Mouse (Mus musculus): Measurements from ENCODE around the gene Ss18l2. TPM values are rescaled to one million over a fixed set of nuclear protein-coding genes. Genes with fewer than 3 reads are reported as not detected.

The Ss18l2 gene
- polyA plus RNA-seq, 1 experiment from 2014 or later = 112 TPM

- Histone ChIP-seq H3K4me2 (ENCODE audit: low read depth, low read length) (no peak overlapping the region), H3K9ac (ENCODE audit: low read length) (no peak overlapping the region), H3K9me3 (replicated peaks; ENCODE audit: control insufficient read depth, low read length) (no peaks in the 10 kb centered on the region), H3K4me3 (replicated peaks; ENCODE audit: low read length) (no peak overlapping the region), H3K4me1 (ENCODE audit: control insufficient read depth, insufficient read depth, low read length) (no peaks in the 10 kb centered on the region), H3K36me3 (ENCODE audit: control insufficient read depth, insufficient read depth, low read length) (no peaks in the 10 kb centered on the region; the same call in 1 of the 2 replicates), H3K27ac (ENCODE audit: low read length) (no peak overlapping the region), H3K27me3 (ENCODE audit: control insufficient read depth, insufficient read depth, low read length) (no peaks in the 10 kb centered on the region)
- 81% methylated on average over 7 of the region's 7 CpGs for WGBS
- ATAC-seq (ENCODE audit: insufficient read depth, low FRiP score) = no peak
These were observed 19.4 kb upstream of the Ss18l2 start for GRCm38 (mm10) chr9:121690734-121691133.

GRCm38 (mm10) chr9:121694736-121695135 is 15.4 kb upstream of the Ss18l2 start:
- H3K4me3 ChIP-seq (replicated peaks; ENCODE audit: low read length) = no peak overlapping the region
- no peak overlapping the region for H3K27ac ChIP-seq (ENCODE audit: low read length)
- H3K4me1 ChIP-seq (ENCODE audit: control insufficient read depth, insufficient read depth, low read length) = no peaks in the 10 kb centered on the region
- 78% methylated on average over 12 of the region's 12 CpGs for WGBS
- H3K9ac ChIP-seq (ENCODE audit: low read length) = no peak overlapping the region
- H3K36me3 ChIP-seq (ENCODE audit: control insufficient read depth, insufficient read depth, low read length) = peaks cover 2% of the 10 kb centered on the region; the same call in 1 of the 2 replicates
- no peaks in the 10 kb centered on the region for H3K27me3 ChIP-seq (ENCODE audit: control insufficient read depth, insufficient read depth, low read length)
- no peak overlapping the region for H3K4me2 ChIP-seq (ENCODE audit: low read depth, low read length)
- no peaks in the 10 kb centered on the region for H3K9me3 ChIP-seq (replicated peaks; ENCODE audit: control insufficient read depth, low read length)
- ATAC-seq (ENCODE audit: insufficient read depth, low FRiP score) = no peak

- no peak overlapping the region for H3K4me3 ChIP-seq (replicated peaks; ENCODE audit: low read length)
- no peak overlapping the region for H3K4me2 ChIP-seq (ENCODE audit: low read depth, low read length)
- H3K9ac ChIP-seq (ENCODE audit: low read length) = no peak overlapping the region
- H3K9me3 ChIP-seq (replicated peaks; ENCODE audit: control insufficient read depth, low read length) = no peaks in the 10 kb centered on the region
- 0 out of 2 replicates have a peak, but pooled peaks cover 2% of the 10 kb centered on the region for H3K36me3 ChIP-seq (ENCODE audit: control insufficient read depth, insufficient read depth, low read length)
- H3K4me1 ChIP-seq (ENCODE audit: control insufficient read depth, insufficient read depth, low read length) = no peaks in the 10 kb centered on the region
- no peaks in the 10 kb centered on the region for H3K27me3 ChIP-seq (ENCODE audit: control insufficient read depth, insufficient read depth, low read length)
- ATAC-seq (ENCODE audit: insufficient read depth, low FRiP score) = no peak
- WGBS = 89% methylated on average over 9 of the region's 9 CpGs
- H3K27ac ChIP-seq (ENCODE audit: low read length) = no peak overlapping the region
These were observed 13.5 kb upstream of the Ss18l2 start for GRCm38 (mm10) chr9:121696626-121697025.

GRCm38 (mm10) chr9:121697150-121698049 is 12.7 kb upstream of the Ss18l2 start:
- H3K27ac ChIP-seq (ENCODE audit: low read length) = no peak overlapping the region
- 100% methylated on average over 1 of the region's 1 CpGs for WGBS
- no peak overlapping the region for H3K9ac ChIP-seq (ENCODE audit: low read length)
- no peaks in the 10 kb centered on the region for H3K9me3 ChIP-seq (replicated peaks; ENCODE audit: control insufficient read depth, low read length)
- H3K4me3 ChIP-seq (replicated peaks; ENCODE audit: low read length) = no peak overlapping the region
- no peaks in the 10 kb centered on the region for H3K4me1 ChIP-seq (ENCODE audit: control insufficient read depth, insufficient read depth, low read length)
- H3K4me2 ChIP-seq (ENCODE audit: low read depth, low read length) = no peak overlapping the region
- 0 out of 2 replicates have a peak, but pooled peaks cover 2% of the 10 kb centered on the region for H3K36me3 ChIP-seq (ENCODE audit: control insufficient read depth, insufficient read depth, low read length)
- no peaks in the 10 kb centered on the region for H3K27me3 ChIP-seq (ENCODE audit: control insufficient read depth, insufficient read depth, low read length)
- peak; percentile 37; the same call in 1 of the 2 replicates for ATAC-seq (ENCODE audit: insufficient read depth, low FRiP score)

- 33% methylated on average over 11 of the region's 11 CpGs for WGBS
- Histone ChIP-seq H3K9ac (ENCODE audit: low read length) (peak overlapping the region; percentile 83), H3K4me2 (ENCODE audit: low read depth, low read length) (peak overlapping the region; percentile 88), H3K27ac (ENCODE audit: low read length) (peak overlapping the region; percentile 43; the same call in 1 of the 2 replicates), H3K4me3 (replicated peaks; ENCODE audit: low read length) (peak overlapping the region; percentile 88), H3K9me3 (replicated peaks; ENCODE audit: control insufficient read depth, low read length) (no peaks in the 10 kb centered on the region), H3K27me3 (ENCODE audit: control insufficient read depth, insufficient read depth, low read length) (no peaks in the 10 kb centered on the region), H3K4me1 (ENCODE audit: control insufficient read depth, insufficient read depth, low read length) (peaks cover 13% of the 10 kb centered on the region), H3K36me3 (ENCODE audit: control insufficient read depth, insufficient read depth, low read length) (no peaks in the 10 kb centered on the region)
- ATAC-seq (ENCODE audit: insufficient read depth, low FRiP score) = no peak
These were observed 5.9 kb upstream of the Ss18l2 start for GRCm38 (mm10) chr9:121704261-121704645.

- Histone ChIP-seq H3K4me3 (replicated peaks; ENCODE audit: low read length) (peak within 1 kb of the TSS; percentile 88), H3K9ac (ENCODE audit: low read length) (peak within 1 kb of the TSS; percentile 83), H3K27me3 (ENCODE audit: control insufficient read depth, insufficient read depth, low read length) (no peaks in the 10 kb centered on the region), H3K9me3 (replicated peaks; ENCODE audit: control insufficient read depth, low read length) (no peaks in the 10 kb centered on the region), H3K27ac (ENCODE audit: low read length) (peak within 1 kb of the TSS; percentile 89), H3K4me2 (ENCODE audit: low read depth, low read length) (peak within 1 kb of the TSS; percentile 88), H3K4me1 (ENCODE audit: control insufficient read depth, insufficient read depth, low read length) (peaks cover 16% of the 10 kb centered on the region), H3K36me3 (ENCODE audit: control insufficient read depth, insufficient read depth, low read length) (no peaks in the 10 kb centered on the region)
- WGBS = under 1% methylated on average over 69 of the region's 69 CpGs
- ATAC-seq (ENCODE audit: insufficient read depth, low FRiP score) = peak; percentile 96
These were observed 5.2 kb upstream of the Ss18l2 start, which contains the start of gene Sec22c for GRCm38 (mm10) chr9:121704646-121705625. TSS of gene Sec22c (minus strand) at chr9:121705490.

- no peaks in the 10 kb centered on the region for H3K27me3 ChIP-seq (ENCODE audit: control insufficient read depth, insufficient read depth, low read length)
- H3K4me3 ChIP-seq (replicated peaks; ENCODE audit: low read length) = no peak overlapping the region
- no peak for ATAC-seq (ENCODE audit: insufficient read depth, low FRiP score)
- H3K4me2 ChIP-seq (ENCODE audit: low read depth, low read length) = peak overlapping the region; percentile 88
- no peaks in the 10 kb centered on the region for H3K9me3 ChIP-seq (replicated peaks; ENCODE audit: control insufficient read depth, low read length)
- no peaks in the 10 kb centered on the region for H3K36me3 ChIP-seq (ENCODE audit: control insufficient read depth, insufficient read depth, low read length)
- H3K9ac ChIP-seq (ENCODE audit: low read length) = no peak overlapping the region
- H3K4me1 ChIP-seq (ENCODE audit: control insufficient read depth, insufficient read depth, low read length) = peaks cover 21% of the 10 kb centered on the region
- H3K27ac ChIP-seq (ENCODE audit: low read length) = no peak overlapping the region
- 74% methylated on average over 6 of the region's 6 CpGs for WGBS
These were observed 4.0 kb upstream of the Ss18l2 start for GRCm38 (mm10) chr9:121706029-121706675.

GRCm38 (mm10) chr9:121707801-121708200 is 2.3 kb upstream of the Ss18l2 start:
- Histone ChIP-seq H3K27ac (ENCODE audit: low read length) (no peak overlapping the region), H3K27me3 (ENCODE audit: control insufficient read depth, insufficient read depth, low read length) (no peaks in the 10 kb centered on the region), H3K9ac (ENCODE audit: low read length) (no peak overlapping the region), H3K36me3 (ENCODE audit: control insufficient read depth, insufficient read depth, low read length) (peaks cover 4% of the 10 kb centered on the region; the same call in 1 of the 2 replicates), H3K9me3 (replicated peaks; ENCODE audit: control insufficient read depth, low read length) (no peaks in the 10 kb centered on the region), H3K4me2 (ENCODE audit: low read depth, low read length) (no peak overlapping the region), H3K4me1 (ENCODE audit: control insufficient read depth, insufficient read depth, low read length) (peaks cover 26% of the 10 kb centered on the region), H3K4me3 (replicated peaks; ENCODE audit: low read length) (no peak overlapping the region)
- no peak for ATAC-seq (ENCODE audit: insufficient read depth, low FRiP score)
- WGBS = 48% methylated on average over 6 of the region's 6 CpGs

Measured in stomach, embryonic 16.5 days (tissue).